Mouse (Mus musculus) kidney, postnatal 36 days (tissue): ENCODE data around the gene Creb3l2.
A peak's percentile ranks its signal among the peaks of the same experiment; 100 is the strongest.
"Not testable (repeated sequence)": the region's sequence is repeated elsewhere in the genome, so short reads cannot be mapped to it uniquely, and the experiment has no call there.

Experiments used
- DNase-seq, 2 experiments: peaks; one replicate each; pipeline ENCODE4 v3.0.0; 2021 to 2022; ENCODE audit warnings: mixed read lengths in 2 of 2

Gene Creb3l2

DNA sequence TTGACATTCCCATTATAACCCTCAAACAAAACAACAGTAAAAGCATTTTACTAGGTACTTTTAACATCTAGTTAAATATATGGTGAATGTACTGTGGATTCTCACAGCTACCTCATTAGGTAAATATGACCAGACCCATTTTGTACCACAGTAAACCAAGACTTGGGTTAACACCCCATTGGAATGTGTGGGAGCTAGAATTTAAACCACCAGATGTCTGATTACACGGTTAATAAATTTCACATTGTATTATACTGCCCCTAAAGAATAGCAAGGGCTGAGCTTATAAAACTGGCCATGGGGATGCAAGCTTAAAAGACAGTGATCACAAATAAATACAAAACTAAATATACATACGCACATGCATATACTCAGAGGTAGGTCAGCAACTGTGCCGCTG is 34.1 kb downstream of the Creb3l2 start:
- DNase-seq = no peak

DNA sequence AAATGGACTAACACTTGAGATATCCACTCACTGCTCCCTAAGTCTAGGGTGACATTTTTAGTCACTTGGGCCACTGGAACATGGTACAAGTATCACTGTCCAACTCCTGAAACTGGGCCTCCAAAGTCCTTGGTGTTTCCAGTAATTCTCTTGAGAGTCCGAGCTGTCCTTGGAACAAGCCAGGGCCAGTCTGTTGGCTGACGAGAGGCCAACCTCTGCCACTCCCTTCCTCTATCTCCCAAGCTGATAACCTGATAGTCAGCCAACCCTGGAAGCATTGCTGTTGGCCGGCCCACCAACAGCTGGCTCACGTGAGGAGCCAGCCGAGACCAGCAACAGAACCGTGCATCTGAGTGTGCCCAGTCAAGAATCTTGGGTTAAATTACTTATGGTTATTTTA is 35.0 kb downstream of the Creb3l2 start:
- DNase-seq = no peak

DNA sequence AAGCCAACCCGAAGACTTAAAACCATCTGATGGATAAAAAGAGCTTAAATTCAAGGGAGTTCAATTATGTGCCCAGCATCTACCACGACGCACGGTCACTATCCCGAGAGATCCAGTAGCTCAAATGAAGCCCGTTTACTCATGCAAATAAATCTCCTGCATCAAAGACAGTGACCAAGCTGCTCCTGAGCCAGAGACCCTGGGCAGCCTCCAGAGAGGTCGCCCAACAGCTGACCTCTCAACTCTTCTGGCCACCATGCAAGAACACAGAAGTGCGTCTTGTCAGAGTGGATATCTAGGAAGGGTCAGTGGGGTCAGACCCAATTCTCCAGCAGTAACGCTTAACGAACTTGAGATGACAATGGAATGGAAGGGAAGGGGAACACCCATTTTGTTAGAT is 35.9 kb downstream of the Creb3l2 start:
- DNase-seq = peak in 1 of 2 experiments; percentile 32

DNA sequence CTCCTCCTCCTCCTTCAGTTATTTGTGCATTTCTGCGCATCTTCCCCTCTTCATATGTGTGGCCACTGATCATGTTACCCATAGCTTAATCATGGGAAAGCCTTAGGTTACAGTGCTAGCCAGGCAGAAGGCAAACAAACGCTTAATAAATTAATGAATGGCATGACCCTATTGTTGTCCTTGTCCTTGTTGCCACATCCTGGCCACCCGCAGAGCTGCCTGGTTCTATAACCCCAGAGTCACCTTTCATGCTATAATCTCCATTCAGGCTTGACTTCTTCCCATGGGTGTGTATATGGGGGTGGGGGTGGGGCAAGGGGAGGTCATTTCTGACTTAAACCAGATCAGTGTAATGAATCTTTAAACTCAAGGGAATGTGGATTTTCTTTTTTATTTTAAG is 37.6 kb downstream of the Creb3l2 start:
- no peak for DNase-seq

DNA sequence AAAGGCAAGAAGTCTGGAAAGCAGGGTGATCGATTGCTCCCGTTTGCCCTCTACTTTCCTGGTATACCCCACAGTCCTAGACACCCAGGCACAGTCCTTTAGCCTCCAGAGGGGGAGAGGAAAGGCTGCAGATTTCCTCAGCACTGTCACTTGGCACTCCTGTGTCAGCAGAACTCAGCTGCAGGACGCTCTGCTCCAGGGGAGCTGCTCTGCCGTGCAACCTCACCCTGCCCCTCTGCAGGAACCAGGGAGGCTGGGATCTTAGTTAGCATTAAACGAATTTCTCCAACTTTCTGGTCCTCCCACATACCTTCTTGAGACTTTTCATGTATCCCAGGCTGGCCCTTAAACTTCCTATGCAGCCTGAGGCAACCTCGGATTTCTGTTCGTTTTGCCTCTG is 40.0 kb downstream of the Creb3l2 start:
- peak; percentile 49 to 58 for DNase-seq

DNA sequence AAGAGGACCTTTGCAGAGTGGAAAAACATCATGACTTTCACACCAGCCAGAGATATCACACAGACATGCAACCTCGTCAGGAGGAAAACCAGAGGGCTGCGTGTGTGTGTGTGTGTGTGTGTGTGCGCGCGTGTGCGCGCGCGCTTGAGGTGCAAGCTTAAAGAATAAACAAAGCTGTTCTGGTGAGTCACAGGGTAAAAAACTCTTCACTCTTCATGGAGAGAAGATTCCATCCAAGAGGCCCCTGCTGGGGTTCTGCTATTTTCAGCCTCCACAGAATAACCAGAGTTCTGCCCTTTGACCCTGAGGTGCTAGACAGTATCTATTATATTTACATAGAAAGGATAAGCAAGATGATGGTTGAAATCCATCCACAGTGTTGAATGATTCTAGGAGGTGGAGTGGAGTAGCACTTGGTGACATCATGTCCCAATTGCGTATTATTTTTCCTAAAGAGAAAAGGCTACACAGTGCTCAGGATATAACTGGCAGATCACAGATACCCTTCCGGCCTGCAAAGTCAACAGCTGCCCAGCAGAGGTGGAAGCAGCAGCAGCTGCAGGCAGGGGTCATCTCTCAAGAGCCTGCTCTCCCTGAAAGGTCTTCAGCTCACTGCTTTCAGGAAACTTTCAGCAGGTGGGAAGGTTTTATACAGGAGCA is 41.0 kb downstream of the Creb3l2 start:
- DNase-seq = no peak

DNA sequence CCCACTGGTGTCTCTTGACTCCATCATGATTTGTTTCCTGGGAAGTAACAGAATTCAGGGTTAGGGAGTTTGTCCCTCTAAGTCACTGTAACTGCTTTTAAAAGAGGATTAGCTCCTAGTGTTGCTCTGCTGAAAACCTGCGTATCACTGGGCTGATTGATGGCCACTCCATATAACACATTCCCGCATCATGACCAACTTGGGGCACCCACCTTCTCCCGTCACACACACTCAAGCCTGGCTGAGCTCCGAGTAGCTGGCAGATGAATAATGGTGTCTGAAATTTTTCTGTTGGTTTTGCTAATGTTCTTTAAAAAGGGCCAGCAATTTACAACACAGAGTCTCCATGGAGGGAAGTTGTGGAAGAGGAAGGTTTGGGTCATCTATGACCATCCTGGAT is 41.8 kb downstream of the Creb3l2 start:
- DNase-seq = no peak

DNA sequence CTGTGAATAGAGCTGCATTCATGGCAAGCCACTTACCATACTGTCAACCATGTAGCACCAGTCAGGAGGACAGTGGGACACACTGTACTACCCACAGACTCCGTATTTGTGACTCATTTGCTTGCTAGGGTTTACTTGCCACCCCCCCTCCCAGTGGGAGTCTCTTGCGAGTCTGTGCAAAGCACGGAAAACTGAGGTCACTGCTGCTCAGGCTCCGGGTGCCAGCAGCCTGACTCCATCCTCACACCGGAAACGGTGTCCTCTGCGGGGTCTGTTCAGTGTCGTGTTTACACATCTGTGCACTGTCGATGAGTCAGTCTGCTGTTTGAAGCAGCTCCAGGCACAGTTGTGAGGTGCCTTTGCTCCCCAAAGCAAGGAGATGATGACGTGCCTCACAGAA is 43.0 kb downstream of the Creb3l2 start:
- DNase-seq = peak; percentile 30 to 37

DNA sequence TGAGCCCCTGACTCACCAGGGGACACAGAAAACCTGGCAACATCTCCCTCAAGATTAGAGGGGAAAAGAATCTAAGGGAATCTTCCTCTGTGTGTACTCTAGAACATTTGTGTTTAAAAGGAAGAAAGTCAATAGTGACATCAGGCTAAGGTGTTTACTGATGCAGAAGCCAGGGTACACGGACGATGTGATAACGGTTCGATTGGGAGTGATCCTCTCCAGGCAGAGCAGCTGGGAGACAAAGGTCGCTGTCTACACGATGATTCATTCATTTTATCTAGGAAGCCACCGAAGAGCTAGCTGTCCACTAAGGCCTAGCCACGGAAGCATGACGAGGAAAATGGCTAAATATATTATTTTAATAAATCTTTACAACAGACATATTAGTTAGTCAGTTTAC is 44.0 kb downstream of the Creb3l2 start:
- DNase-seq = no peak

DNA sequence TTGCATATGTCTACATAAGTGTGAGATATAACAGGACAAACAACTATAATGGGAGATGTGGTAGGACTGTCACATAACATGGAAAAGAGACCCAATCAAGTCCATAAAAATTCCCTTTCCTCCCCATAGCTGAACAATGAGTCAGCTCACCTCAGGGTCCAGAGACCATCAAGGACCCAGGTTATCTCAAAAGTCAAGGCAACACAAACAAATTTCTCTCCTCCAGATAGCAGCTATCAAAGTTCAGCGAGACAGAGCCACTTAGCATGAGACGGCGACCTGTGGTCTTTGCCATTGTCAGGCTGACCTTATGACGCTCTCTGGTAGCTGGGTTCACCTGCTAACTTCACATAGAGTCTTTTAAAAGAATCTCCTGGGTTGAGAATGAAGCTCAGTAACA is 44.7 kb downstream of the Creb3l2 start:
- no peak for DNase-seq

DNA sequence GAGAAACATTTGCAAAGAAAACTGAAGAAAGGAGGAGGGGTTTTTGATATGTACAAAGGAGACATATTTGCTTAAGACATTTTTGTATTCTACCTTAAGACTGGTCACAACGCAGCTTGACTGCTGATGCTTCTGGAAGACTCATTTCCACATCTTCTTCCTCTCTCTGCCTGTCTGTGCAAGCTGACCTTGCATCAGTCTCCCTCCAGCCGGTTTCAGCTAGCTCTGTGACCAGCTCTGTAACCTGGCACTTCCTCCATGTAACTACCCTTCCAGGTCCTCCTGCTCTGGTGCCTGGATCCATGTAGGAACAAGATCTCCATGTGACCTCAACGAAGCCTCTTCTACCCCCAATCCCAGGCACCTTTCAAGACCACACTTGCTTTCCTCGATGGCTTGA is 45.8 kb downstream of the Creb3l2 start:
- DNase-seq = no peak

DNA sequence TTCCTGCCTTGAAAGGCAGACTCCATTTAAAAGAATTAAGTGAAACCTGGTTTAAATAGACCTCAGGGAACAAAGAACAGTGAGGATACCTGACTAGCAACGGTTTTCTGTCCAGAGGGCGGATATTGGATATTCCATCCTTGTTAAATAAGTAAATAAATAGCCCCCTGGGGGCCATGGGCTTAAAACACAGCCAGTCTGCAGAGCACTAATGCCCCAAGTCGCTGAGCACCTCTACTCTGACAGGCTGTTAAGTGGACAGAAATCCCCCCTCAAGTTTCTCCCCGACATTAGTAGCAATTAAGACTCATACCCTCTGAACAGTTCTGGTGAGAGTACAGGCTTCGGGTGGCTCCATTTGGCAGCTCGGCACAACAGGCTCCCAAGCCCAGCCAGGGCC is 48.7 kb downstream of the Creb3l2 start:
- no peak for DNase-seq

DNA sequence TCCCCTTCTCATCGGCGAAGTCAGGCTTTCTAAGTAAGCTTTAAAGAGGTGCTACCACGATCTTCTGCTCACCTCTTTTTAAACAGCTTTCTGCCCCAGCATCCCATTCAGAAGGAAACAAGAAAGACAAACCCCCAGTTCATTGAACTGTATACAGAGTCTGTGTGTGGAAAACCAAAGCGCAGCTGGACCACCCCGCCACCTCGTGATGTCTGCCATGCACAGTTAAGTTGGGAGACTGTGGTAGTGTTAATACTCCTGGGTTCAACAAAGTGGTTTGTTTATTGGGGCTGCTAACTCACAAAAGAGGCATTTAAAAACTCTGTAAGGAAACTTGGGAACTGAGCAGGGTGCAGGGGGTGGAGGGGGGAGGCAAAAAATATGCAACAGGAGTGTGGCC is 49.7 kb downstream of the Creb3l2 start:
- no peak for DNase-seq

DNA sequence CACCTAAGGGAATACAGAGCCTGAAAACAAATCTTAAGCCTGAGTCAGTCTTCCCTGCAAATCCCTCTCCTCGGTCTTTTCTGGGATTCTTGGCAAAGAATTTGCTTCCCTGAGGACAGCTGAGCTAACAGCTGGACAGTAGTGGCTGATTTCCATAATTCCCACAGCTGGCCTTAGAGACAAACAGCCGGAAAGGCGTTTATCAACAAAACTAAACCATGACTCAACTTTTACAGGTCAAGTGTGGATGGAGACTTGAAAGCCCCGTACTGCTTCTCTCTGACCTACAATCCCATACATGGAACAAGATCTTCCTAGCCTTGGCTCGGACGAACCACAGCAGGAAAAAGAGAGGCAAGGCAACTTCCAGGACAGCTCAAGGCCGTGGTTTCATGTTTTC is 50.6 kb downstream of the Creb3l2 start:
- peak; percentile 32 to 63 for DNase-seq

DNA sequence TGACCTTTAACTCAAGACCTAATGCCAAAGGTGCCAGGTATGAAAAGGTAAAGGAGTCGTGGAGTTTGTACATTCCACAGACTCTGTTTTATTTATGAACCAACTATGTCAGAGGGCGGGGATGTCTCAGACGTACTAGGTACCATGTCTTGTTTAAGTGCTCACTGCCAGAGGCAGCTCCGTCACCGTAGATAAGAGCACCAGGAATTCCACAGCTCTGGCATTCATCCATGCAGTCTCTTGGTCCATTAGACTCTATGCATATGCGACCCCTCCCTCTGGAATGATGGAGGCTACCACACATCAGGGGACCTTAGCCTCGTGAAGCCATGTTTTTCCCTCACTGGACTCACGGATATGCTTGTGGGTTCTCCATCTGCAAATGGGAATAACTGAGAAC is 53.0 kb downstream of the Creb3l2 start:
- DNase-seq = no peak

DNA sequence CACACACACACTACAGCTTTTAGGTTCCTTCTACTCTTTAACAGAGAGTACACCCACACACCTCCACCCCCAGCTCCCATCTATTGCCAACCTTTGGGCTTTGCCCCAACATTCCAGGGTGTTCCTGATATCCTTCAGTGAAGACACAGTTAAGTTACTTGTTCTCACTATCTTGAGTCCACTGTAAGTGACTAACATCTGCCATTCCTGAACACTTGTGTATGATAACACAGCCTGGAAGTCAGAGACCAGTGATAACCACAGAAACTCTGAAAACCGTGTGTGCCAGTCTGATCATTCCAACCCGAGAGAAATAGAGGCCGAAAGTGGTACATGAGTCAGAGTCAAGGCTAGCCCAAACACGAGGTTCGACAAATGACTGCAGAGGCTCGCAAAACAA is 53.4 kb downstream of the Creb3l2 start:
- no peak for DNase-seq

DNA sequence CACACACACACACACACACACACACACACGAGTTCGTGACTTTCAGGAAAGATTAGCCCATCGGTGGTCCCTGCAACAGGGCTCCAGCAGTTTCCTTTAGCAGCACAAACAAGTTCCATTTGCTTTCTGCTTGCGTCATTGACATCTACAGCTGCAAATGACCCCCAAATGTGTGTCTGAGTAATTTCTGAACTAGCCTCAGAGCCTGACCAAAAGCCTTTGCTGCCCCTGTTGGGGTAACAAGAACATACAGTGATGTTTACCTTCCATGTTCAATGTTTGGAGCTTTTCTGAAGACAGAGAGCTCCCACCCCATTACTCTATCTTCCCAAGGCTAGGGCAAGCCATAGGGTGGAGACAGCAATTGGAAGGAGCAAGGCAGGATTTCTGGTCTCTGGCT is 54.7 kb downstream of the Creb3l2 start:
- DNase-seq = no peak

DNA sequence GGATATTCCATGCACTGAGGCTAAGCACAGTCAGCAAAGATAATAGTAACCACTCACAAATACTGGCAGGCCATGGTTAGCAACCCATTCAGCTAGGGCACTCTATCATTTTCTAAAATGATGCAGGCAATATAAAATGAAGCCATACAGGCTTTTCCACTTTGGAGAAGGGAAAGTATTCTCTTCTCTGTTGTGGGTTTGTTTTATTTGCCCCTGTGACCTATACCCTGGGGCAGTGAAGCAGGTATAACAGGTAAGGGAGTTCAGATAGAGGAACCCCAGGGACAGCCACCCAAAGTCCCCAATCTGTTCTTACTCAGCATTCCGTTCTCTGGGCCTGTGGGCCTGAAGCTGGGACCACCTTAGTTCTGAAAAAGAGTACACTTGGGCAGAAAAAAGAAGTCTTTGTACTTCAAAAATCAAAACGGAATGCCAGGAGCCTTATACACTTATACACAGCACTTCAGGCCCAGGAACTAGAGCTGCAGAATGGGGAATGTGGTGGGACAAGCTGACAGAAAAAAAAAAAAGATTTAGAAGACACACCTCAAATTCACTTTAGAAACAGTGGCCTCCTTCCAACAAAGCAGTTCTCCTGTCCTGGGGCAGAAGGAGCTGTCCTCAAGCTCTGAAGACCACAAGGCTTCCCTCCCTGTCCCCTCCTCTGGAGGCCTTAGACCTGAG is 56.2 kb downstream of the Creb3l2 start:
- DNase-seq = no peak

DNA sequence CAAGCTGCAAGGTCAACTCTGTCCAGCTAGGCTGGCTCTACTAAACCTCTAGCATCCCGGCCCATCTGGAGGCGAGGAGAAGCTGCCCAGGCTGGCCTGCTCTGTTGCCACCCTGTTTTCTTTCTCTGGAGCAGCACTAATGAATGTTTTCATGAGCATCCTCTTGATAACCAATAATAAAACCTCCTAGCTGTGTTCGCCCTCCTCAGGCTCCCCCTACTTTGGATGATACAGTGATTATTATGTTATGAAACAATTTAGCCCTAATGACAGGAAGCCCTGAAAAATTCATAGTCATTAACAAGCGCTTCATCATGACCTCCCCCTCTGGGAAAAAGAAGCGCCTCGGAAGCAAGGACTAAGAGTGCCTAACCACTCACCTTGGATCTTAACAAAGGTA is 59.2 kb downstream of the Creb3l2 start:
- DNase-seq = no peak

DNA sequence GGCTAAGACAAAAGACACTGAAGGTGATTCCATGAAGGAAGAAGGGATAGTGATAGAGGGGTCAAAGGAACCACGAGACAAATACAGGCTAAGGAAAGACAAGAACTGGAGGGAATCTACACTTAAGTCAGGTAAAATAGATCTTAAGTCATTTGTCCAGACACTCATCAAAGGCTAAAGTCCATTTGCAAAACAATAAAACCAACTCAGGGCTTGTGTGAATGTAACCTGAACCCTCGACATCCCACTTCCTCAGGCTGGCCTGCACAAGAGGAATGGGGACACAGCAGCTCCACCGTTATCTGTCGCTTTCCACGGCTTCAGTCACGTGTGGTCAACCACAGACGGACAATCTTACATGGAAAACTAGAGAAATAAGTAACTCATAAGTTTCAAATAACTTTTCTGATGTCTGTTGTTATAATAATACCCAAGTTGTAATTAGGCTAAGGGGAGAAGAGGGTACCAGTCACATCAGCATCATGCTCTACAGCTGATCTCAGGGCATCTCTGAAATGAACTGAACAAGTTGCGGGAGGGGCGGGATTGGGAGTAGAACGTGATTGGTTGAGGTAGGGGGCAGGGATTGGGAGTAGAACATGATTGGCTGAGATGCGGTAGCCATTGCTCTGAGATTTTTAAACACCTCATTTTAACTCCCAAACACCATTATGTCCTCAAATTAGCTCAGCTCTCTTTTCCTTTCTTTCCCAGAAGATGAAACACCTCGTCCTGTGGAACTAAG is 63.9 kb downstream of the Creb3l2 start:
- no peak for DNase-seq

DNA sequence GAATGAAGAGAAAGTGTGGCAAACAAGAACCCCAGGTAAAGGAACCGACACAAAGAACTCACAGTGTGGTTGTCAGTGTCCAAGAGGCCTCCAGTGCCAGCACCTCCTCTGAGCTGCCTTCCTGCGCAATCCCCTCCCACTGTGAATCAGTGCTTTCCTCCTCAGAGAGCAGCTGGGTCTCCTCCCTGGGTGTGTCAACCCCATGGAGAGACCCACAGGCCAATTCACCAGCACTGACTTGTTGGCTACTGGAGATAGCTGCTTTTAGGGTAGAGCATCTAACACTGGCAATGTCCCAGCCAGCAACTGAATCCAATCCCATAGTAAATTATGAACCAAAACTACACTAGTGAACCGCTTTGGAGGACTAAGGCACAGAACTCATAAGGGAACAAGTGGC is 64.6 kb downstream of the Creb3l2 start:
- not testable (repeated sequence) for DNase-seq

DNA sequence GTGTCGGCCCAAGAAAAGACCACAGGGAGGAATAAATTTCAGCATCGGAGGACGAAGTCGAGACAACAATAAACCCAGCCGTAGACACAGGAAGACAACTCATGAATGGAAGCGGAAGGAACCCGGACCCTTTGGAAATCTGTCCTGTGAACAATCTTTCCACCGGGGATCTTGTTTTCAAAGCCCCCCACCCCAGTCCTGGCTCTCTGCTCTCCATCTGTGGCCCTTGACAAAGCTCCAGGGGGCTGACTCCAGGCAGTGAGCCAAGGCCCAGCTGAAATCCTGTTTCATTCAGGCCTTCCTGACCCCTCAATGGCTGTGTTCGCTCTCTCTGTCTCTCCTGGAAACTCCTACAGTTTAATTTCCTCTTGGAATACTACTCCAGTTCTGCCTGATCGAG is 66.5 kb downstream of the Creb3l2 start:
- DNase-seq = peak in 1 of 2 experiments; percentile 38

DNA sequence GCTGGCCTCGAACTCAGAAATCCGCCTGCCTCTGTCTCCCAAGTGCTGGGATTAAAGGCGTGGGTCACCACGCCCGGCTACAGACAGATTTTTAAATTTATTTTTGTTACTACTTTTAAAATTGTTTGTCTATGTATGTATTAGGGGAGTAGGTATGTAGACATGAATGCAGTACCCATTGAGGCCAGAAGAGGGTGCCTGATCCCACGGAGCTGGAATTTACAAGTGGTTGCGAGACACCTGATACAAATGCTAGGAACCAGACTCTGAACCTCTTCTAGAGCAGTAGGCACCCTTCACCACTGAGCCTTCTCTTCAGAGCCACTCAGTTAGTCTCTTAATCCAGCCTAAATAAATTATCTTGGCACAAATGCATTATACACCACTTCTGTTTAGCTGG is 70.6 kb downstream of the Creb3l2 start:
- DNase-seq = peak; percentile 44 to 71

DNA sequence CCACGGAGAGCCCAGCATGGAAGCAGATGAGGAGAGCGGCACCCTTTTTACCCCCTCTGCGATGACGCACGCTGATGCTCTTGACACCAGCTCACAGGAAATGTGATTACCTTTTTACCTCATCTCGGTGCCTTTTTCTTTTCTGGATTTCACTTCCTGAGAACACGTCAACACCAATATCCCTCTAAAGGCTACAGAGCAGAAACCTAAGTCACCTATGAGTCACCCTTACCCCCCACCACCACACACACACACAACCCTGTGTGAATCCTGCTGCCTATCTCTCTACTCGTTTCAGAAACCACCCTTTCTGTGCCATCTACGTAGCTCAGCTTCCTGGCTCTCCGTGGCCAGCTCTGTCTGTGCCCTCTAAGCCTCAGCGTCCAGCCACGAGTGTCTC is 71.4 kb downstream of the Creb3l2 start:
- no peak for DNase-seq
